Mouse (Mus musculus): ENCODE data around the gene Cdk8. TPM values are rescaled to one million over a fixed set of nuclear protein-coding genes. Genes with fewer than 3 reads are reported as not detected.

Cdk8 gene
- polyA plus RNA-seq, 1 experiment: 21.0 TPM

DNA sequence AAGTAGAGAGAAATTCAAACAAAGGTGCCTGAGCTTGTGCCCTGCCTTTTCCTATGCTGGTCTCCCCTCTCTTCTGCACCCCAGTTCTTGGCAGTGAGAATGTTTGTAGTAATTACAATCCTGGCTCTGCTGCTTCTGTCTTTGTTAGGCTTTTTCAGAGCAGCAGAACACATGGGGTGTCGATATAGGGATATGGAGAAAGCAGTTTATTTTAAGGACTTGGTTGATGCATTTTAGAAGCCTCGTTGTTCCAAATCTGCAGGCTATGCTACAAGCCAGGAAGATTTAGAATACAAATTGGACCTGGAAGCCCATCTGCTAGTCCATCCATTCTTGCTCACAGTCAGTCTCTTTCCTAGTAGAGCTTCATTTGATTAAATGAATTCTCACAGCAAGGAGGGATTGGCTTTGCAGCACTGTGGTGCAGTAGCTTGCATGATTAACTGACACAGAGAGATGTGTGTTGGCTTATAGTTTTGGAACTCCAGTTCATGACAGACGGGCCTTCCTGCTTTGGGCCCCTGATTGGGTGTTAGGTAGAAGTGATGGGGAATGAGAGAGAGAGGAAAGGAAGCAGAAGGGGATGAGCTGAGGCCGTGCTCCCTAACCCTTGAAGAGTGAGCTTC lies 43.5 kb downstream of the Cdk8 start:
- H3K4me1 ChIP-seq (ENCODE audit: control insufficient read depth, insufficient read depth, insufficient read length): no peaks in the 10 kb centered on the region
- WGBS: 90% methylated on average over 4 of the region's 4 CpGs
- no peaks in the 10 kb centered on the region for H3K27me3 ChIP-seq (ENCODE audit: control insufficient read depth, insufficient read depth, low read length)
- H3K27ac ChIP-seq (ENCODE audit: insufficient read depth, low read length): no peak overlapping the region
- TF ChIP-seq POLR2A (IDR thresholded peaks at IDR 0.05; ENCODE audit: low read depth, low read length): no peak
- TF ChIP-seq CTCF (IDR thresholded peaks at IDR 0.05; ENCODE audit: extremely low read depth, insufficient read depth, insufficient read length, insufficient replicate concordance): no peak
- no peak for DNase-seq (ENCODE audit: low read depth in 1 of 2, low spot score in 2 of 2)
- H3K4me3 ChIP-seq (ENCODE audit: extremely low read depth, insufficient read depth, insufficient read length): no peak overlapping the region
- peaks cover 11% of the 10 kb centered on the region for H3K36me3 ChIP-seq (ENCODE audit: control insufficient read depth, insufficient read depth, low read length)

DNA sequence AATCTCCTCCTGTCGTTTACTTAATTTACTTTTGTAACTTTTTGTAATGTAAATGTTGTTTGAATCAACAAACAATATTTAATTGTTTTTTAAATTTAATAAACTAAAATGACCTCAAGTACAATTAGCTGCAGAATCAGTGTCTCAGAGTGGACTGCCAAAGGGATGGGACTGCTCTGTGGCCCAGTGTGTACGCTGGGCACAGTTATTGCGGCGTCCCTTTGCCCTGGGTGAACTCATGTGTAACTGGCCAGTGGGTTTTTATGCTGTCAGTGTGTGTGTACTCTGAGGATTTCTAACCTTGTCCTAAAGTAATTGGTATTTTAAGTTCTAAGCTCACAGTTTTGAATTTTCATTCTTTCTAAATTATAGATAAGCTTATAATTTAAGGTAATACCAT lies 46.5 kb downstream of the Cdk8 start:
- 95% methylated on average over 4 of the region's 4 CpGs for WGBS
- H3K27me3 ChIP-seq (ENCODE audit: control insufficient read depth, insufficient read depth, low read length): no peaks in the 10 kb centered on the region
- no peak overlapping the region for H3K27ac ChIP-seq (ENCODE audit: insufficient read depth, low read length)
- DNase-seq (ENCODE audit: low read depth in 1 of 2, low spot score in 2 of 2): no peak
- no peak overlapping the region for H3K4me3 ChIP-seq (ENCODE audit: extremely low read depth, insufficient read depth, insufficient read length)
- H3K4me1 ChIP-seq (ENCODE audit: control insufficient read depth, insufficient read depth, insufficient read length): no peaks in the 10 kb centered on the region
- TF ChIP-seq POLR2A (IDR thresholded peaks at IDR 0.05; ENCODE audit: low read depth, low read length) (no peak), CTCF (IDR thresholded peaks at IDR 0.05; ENCODE audit: extremely low read depth, insufficient read depth, insufficient read length, insufficient replicate concordance) (no peak)
- peaks cover 6% of the 10 kb centered on the region; the same call in 1 of the 2 replicates for H3K36me3 ChIP-seq (ENCODE audit: control insufficient read depth, insufficient read depth, low read length)

DNA sequence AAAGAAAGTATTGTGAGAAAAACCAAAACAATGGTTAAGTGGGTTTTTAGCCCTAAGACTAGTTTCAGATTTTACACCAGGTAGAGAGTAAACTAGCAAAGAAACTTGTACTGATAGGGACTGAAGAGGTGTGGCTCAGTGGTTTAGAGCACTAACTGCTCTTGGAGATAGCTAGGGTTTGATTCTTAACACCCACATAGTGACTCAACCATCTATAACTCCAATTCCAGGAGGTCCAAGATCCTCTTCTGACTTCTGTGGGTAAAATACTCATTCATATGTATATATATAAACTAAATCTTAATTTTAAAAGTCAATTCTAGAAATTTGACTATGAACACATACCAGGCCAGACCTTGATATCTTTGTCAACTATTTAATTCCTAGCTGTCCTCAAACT lies 49.0 kb downstream of the Cdk8 start:
- Histone ChIP-seq H3K27ac (ENCODE audit: insufficient read depth, low read length) (no peak overlapping the region), H3K4me1 (ENCODE audit: control insufficient read depth, insufficient read depth, insufficient read length) (no peaks in the 10 kb centered on the region), H3K27me3 (ENCODE audit: control insufficient read depth, insufficient read depth, low read length) (no peaks in the 10 kb centered on the region), H3K36me3 (ENCODE audit: control insufficient read depth, insufficient read depth, low read length) (peaks cover 4% of the 10 kb centered on the region; the same call in 1 of the 2 replicates), H3K4me3 (ENCODE audit: extremely low read depth, insufficient read depth, insufficient read length) (no peak overlapping the region)
- no peak for DNase-seq (ENCODE audit: low read depth in 1 of 2, low spot score in 2 of 2)
- TF ChIP-seq POLR2A (IDR thresholded peaks at IDR 0.05; ENCODE audit: low read depth, low read length) (no peak), CTCF (IDR thresholded peaks at IDR 0.05; ENCODE audit: extremely low read depth, insufficient read depth, insufficient read length, insufficient replicate concordance) (no peak)

DNA sequence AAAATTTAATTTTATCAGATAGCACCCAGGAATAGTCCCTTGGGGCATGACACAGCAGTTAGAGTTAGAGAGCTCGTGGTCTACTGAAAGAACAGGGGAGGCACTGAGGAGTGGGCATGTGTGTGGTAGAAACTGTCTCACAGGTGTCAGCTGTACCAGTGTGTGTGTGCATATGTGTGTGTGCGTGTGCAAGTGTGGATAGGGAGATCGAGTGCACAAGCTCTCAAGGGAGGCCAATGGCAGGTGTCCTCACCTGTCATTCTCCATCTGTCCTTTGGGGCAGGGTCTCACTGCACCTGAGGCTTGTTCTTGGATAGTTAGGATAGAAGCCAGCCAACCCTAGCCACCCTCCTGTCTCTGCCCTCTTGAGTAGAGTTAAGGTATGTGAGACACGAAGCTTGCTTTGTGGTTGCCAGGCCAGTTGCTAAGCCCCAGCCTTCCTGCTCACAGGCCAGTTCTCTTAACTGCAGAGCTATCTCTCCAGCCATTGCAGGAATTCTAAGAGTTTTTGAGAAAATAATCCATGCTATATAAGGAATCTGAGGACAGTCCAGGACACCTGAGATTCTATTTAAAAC lies 50.3 kb downstream of the Cdk8 start:
- TF ChIP-seq POLR2A (IDR thresholded peaks at IDR 0.05; ENCODE audit: low read depth, low read length) (no peak), CTCF (IDR thresholded peaks at IDR 0.05; ENCODE audit: extremely low read depth, insufficient read depth, insufficient read length, insufficient replicate concordance) (no peak)
- 78% methylated on average over 4 of the region's 4 CpGs for WGBS
- H3K4me3 ChIP-seq (ENCODE audit: extremely low read depth, insufficient read depth, insufficient read length): no peak overlapping the region

DNA sequence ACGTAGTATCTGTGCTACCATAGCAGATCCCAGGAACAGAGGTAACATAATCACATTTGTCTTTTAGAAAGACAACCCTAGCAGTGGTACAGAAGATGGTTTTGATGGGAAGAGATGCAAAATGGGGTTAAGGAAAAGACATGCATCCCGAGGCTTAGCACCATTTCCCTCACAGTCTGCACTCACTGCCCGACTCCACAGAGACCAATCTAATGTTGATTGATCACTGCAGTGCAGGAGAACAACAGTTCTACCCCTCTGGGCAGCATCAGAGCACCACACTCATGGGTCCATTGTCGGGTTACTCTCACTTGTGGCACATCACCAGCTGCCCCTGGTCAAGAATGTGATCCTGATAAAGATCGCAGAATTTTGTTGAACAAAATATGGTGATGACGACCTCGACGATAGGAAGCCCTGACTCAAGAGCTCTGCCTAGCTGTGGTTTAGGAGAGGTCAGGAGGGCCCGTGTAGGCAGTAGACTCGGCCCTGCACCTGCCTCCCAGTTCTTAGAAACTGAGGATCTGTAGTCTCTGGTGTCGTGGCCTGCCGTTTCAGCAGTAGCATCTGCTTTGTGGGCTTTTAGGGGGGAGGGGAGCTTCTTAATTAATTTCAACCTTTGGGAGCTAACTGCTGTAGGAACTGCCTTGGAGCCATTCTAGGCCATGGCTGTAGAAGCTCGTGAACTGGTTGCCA lies 51.0 kb downstream of the Cdk8 start:
- 73% methylated on average over 13 of the region's 13 CpGs for WGBS
- no peaks in the 10 kb centered on the region for H3K4me1 ChIP-seq (ENCODE audit: control insufficient read depth, insufficient read depth, insufficient read length)
- H3K27ac ChIP-seq (ENCODE audit: insufficient read depth, low read length): no peak overlapping the region
- TF ChIP-seq POLR2A (IDR thresholded peaks at IDR 0.05; ENCODE audit: low read depth, low read length): no peak
- no peak for TF ChIP-seq CTCF (IDR thresholded peaks at IDR 0.05; ENCODE audit: extremely low read depth, insufficient read depth, insufficient read length, insufficient replicate concordance)
- no peaks in the 10 kb centered on the region for H3K27me3 ChIP-seq (ENCODE audit: control insufficient read depth, insufficient read depth, low read length)
- no peak overlapping the region for H3K4me3 ChIP-seq (ENCODE audit: extremely low read depth, insufficient read depth, insufficient read length)
- no peak for DNase-seq (ENCODE audit: low read depth in 1 of 2, low spot score in 2 of 2)
- peaks cover 7% of the 10 kb centered on the region for H3K36me3 ChIP-seq (ENCODE audit: control insufficient read depth, insufficient read depth, low read length)

More for the DNA sequence above, 50.3 kb downstream of the Cdk8 start:
- Histone ChIP-seq H3K27me3 (ENCODE audit: control insufficient read depth, insufficient read depth, low read length) (no peaks in the 10 kb centered on the region), H3K27ac (ENCODE audit: insufficient read depth, low read length) (no peak overlapping the region), H3K36me3 (ENCODE audit: control insufficient read depth, insufficient read depth, low read length) (peaks cover 3% of the 10 kb centered on the region), H3K4me1 (ENCODE audit: control insufficient read depth, insufficient read depth, insufficient read length) (no peaks in the 10 kb centered on the region)
- DNase-seq (ENCODE audit: low read depth in 1 of 2, low spot score in 2 of 2): no peak

DNA sequence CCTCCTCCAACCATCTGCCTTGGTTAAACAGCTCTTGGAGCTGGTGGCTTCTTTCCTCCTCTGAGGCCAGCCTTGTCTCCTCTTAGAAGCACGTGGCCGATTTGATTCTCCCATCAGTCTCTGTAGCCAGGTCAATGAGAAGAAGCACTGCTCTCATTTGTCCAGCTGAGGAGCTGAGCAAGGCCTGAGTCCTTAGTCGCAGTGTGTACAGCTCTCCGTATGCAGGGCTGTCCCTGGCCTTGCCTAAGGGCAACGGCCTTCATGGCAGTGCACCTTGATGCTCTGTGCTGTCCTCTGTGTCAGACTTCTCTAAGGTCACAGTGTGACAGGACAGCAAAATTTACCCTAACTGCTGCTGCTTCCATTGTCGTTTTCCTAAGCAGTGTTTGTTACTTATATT lies 52.9 kb downstream of the Cdk8 start:
- no peak for DNase-seq (ENCODE audit: low read depth in 1 of 2, low spot score in 2 of 2)
- Histone ChIP-seq H3K36me3 (ENCODE audit: control insufficient read depth, insufficient read depth, low read length) (peaks cover 14% of the 10 kb centered on the region), H3K27me3 (ENCODE audit: control insufficient read depth, insufficient read depth, low read length) (no peaks in the 10 kb centered on the region), H3K4me1 (ENCODE audit: control insufficient read depth, insufficient read depth, insufficient read length) (no peaks in the 10 kb centered on the region), H3K27ac (ENCODE audit: insufficient read depth, low read length) (no peak overlapping the region), H3K4me3 (ENCODE audit: extremely low read depth, insufficient read depth, insufficient read length) (no peak overlapping the region)
- WGBS: 93% methylated on average over 6 of the region's 6 CpGs
- TF ChIP-seq CTCF (IDR thresholded peaks at IDR 0.05; ENCODE audit: extremely low read depth, insufficient read depth, insufficient read length, insufficient replicate concordance) (no peak), POLR2A (IDR thresholded peaks at IDR 0.05; ENCODE audit: low read depth, low read length) (no peak)

DNA sequence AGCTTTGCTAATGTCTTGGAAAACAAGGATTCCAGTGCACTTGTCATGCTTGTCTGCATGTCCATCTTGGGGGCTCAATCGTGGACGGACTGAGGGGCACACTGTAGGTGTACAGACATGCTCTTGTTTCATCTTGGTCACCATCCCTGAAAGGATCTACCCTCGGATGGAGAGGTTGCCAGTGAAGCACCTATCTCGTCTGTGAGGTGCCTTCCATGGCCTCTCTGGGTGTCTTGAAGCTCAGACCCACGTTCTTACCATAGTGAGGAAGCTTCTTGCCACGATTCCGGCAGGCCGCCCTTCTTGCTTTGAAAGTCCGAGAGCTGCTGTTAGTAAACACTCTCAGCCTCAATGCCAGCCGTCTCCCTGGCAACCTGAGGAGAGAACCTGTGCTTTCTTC lies 56.4 kb downstream of the Cdk8 start:
- H3K27ac ChIP-seq (ENCODE audit: insufficient read depth, low read length): no peak overlapping the region
- no peak for DNase-seq (ENCODE audit: low read depth in 1 of 2, low spot score in 2 of 2)
- no peaks in the 10 kb centered on the region for H3K4me1 ChIP-seq (ENCODE audit: control insufficient read depth, insufficient read depth, insufficient read length)
- no peaks in the 10 kb centered on the region for H3K27me3 ChIP-seq (ENCODE audit: control insufficient read depth, insufficient read depth, low read length)
- TF ChIP-seq POLR2A (IDR thresholded peaks at IDR 0.05; ENCODE audit: low read depth, low read length): no peak
- TF ChIP-seq CTCF (IDR thresholded peaks at IDR 0.05; ENCODE audit: extremely low read depth, insufficient read depth, insufficient read length, insufficient replicate concordance): no peak
- H3K4me3 ChIP-seq (ENCODE audit: extremely low read depth, insufficient read depth, insufficient read length): no peak overlapping the region
- H3K36me3 ChIP-seq (ENCODE audit: control insufficient read depth, insufficient read depth, low read length): peaks cover 17% of the 10 kb centered on the region
- 96% methylated on average over 10 of the region's 10 CpGs for WGBS

Data from spleen, adult 2 months (tissue).